Mouse (Mus musculus) heart, adult 11 months (tissue): ENCODE data around the gene Glrx5.

Source experiments
- DNase-seq: peaks from one replicate; pipeline ENCODE4 v3.0.0; 2022

Gene Glrx5

DNA sequence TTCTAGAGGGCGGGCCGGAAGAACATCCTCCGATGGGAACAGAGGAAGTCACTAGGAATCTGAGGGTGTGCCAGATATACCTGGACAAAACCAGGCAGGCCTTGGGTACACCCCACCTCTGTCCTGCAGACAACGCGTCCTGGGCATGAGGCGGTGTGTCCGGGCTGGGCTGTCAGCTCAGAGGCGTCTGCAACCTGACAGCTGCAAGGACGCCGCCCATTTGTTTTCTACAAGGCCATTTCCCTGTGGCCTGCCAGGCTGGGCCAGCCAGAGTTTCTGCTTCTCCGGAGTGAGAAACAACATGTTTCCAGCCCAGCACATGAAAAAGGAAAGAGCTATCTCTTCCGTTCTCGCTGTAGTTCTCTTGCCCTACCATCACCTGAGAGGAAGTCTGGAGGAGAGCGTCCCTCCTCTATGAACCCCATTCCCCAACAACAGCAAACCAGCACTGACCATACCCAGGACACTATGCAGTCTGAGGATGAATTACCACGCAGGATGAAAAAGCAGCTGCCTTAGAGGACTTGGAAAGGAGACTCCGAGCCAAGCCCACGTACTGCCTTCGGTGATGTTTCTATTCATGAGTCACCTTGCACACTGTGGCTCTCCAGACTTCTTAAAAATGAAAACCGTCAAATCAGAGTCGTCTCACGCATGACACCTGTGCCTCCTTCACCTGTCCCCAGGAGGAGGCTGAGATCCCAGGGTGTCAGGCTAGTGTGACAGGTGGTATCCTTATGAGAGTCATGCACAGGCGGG, 27.4 kb upstream of the Glrx5 start:
- no peak for DNase-seq

DNA sequence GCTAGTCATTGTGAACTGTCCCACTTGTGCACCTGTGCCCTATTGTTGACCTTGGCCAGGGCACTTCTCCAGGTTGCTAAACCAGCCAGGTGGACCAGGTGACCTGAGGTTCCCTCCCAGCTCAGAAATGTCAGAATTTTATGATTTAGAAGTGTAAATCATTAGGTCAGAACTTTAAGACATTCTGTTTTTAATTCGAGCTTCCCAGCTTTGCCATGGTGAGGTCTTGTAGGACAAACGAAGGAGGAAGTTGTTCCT, 26.8 kb upstream of the Glrx5 start:
- DNase-seq: no peak

DNA sequence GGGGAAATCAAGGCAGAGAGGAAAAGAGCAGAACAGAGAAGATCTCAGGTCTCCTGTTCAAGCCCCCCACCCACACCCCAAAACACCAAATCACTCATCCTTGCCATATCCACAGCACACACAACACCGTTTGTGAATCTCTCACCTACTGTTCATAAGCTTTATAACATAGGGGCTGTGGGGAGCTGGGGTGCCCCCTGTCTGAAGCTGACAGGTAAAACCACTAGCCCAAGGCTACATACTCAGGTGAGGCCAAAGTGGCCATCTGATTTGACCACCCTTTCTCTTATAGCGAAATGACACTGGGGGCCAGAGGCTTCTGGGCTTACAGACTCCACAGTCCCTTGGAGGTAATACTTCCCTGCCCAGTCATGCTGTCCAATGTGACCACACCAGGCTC, 24.3 kb upstream of the Glrx5 start:
- no peak for DNase-seq

DNA sequence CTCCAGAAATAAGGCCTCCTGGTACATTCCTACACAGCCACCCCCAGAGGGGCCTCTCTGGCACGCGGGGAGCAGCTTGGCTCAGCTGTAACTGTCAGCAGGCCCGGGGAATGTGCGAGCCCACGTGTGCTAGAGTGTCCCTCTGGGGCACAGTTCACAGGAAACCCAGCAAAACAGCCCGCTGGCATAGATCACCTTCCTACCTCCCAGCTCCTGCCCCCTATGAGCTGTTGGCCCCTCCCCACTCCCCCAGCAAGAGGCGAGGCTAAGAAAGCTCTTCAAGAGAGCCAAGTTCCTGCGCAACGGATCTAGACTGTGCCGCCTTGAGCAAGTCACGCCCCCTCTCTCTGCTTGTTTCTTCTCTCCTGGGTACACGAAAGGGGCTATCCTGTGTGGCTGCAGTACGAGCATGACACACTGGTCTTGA, 23.7 kb upstream of the Glrx5 start:
- DNase-seq: peak; percentile 98

DNA sequence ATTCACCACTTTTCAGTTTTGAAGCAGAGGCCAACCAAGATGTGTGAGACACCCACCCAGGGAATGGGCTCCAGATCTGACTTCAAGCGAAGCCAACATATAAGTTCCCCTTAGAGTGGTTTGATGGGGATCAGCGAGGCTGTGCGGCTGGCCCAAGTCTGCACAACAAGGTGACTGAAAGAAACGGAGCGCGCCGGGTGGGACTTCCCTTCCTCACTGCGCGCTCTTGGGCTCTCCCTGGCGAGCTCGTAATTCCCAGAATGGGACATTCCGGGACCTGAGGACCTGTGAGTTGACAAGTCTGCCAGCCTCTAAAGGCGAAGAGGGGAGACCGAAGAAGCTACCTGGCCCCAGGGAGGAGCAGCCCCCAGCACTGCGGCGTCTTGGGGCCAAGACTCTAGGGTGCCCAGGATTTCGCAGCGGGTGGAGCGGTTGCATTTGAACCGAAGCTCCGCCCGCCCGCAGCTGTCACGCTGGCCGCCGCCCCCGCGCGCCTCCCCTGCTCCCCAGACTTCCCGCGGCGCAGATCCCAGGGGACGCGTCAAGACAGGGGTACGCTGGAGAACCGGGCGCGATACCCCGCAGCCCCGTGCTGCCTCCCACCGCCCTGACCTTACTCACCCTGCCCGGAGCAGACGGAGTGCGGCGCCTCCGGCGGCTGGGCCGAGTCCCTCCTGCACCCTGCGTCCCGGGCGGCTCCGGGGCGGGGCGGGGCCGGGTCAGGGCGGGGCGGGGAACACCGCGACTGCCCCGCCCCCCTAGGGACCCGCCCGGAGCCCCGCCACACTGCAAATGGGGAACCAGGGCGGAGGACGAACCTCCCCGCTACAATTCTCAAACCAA, 22.9 kb upstream of the Glrx5 start, which contains the start of gene Syne3:
Gene Syne3 (minus strand): TSS at position 440 of the 843 bp plus-strand sequence.
- peak; percentile 99 for DNase-seq

DNA sequence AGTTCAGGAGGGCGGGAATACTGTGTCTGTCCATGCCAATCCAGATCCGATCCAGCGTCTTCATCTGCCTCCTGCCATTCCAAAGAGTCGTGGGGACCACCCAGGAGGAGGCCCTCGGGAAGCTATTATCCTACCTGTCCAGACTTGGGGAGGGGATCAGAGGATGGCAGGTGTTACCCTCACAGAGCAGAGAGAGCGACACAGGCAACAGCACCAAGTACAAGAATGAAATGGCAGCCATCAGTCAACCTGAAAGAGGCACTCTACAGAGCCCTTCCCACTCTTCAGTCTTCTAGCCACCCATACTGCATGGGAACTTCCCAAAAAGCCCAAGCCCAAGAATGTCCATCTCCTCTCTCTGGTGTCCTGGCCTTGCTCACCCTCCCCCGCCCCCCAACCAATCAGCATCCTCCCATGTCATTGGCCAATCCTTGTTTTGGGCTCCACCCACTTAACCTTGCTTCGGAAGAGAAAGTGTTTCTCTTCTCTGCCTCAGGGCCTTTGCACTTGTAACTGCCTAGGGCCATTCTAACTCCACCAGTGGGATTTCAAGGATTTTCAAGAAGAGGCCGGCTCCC, 22.2 kb upstream of the Glrx5 start:
- no peak for DNase-seq

DNA sequence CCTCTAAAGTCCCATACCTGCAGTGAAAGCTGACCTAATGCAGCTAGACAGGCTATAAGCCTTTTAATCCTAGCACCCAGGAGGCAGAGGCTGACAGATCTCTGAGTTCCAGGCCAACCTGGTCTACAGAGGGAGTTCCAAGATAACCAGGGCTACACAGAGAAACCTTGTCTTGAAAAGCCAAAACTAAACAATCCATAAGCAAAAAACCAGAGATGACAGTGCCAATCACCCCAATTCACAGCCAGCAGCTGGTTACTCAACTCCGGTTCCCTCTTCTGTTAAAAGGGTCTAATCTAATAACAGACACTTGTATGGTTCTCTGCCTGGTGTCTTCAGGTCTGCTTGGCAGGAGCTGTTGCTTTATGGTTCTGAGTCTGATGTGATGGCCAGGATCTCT, 20.9 kb upstream of the Glrx5 start:
- DNase-seq: no peak

DNA sequence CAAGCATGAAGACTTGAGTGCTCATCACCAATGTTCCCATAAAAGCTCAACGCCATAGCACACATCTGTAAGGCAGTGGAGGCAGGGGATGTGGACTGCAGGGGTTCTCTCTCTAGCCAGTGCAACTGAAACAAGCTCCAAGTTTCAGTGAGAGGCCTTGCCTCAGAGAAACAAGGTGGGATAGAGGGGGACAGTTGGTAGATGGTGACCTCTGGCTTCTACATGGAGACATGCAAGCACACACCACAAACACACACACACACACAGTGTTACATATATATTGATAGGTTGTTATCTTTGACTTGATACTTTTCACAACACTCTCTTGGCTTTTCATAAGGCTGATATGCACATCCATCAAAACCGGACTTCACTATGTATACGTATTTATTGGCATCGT, 20.2 kb upstream of the Glrx5 start:
- DNase-seq: no peak

DNA sequence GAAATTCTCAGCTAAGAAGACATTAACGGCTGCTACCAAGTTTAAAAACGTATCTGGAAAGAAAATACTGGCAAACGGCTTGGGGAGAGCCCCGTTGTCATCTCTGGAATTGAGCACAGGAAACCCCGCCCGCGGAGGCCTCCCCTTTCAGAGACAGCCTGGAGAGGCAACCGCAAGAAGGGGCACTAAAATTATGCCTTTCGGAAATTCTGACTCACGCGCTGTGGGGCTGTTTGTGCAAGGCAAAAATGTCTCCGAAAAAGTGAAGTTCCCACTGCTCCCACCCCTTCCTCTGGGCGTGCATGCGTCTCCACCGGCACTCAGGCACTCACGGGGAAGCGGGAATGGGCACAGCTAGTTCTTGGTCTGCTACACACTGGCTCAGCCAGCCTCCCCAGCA, 19.4 kb upstream of the Glrx5 start:
- peak; percentile 99 for DNase-seq

DNA sequence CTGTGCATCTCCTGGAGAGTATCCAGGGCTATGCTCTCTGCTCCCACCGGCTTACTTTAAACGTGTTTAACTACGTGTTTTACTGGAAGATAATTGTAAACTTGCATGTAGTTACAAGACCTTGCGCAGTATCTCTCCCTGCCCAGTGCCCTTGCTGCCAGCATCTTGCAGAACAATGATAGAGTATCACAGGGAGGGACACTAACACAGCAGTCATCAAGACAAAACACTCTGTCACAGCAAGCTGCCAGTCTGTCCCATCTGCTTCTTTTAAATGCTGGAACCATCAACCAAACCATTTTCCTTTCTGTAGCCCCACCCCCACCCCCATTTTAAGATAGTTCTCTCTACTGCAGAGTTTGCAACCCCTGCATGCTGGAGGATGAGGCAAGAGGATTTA, 16.3 kb upstream of the Glrx5 start:
- DNase-seq: no peak

DNA sequence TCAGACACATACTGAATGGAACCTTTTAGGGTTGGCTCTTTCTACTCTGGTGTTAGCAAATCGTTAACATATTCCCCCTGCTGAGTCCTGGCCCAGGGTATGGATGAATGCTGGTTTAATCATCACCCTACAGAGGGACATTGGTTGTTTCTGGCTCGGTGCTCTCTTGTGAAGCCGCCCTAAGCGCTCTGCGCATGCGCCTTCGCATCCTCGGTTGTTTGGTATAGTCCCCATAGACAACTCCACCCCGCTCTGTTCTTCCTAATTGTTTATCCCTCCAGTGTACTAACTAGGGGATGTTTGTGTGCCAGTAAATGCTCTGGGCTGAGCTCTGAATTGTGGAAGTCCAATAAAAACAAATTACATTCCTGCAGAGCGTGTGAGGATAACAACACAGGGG, 15.8 kb upstream of the Glrx5 start:
- DNase-seq: no peak

DNA sequence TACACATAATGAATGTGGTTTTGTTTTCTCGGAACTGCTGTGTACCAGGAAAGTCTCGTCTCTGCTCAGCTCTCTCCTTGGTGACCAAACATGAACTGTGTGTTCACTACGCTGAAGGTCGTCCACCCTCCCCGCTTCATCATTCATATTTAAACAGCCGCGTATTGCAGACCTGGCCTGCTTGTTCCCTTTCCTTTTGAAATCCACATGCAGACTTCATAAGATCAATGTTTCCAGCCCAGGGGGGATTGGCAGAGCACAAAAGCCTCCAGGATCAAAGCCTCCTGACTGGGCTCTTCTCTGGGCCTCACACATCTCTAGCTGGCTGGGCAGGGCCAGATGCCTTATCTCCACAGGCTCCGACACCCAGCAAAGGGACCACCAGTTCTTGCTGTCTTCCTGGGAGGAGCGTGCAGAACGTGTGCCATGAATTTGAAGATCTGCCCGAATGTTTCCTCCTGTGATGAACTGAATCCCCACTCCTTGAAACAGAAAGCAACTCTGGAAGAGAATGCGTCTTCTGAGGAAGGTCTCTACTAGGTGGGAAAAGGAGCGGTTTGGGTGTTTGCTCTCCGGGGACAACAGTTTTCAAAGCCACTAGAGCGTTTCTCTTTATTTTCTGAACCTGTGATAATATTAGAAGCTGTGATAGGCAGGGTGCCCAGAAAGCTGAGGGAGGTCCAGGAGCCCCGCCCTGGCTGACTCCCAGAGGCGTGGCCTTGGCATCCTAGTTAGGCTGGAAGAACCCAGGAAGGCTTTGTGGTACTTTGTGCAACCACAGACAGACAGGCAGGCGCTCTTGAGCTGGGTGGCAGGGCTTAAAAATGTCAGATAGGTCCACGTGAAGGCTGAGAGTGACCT, 12.9 kb upstream of the Glrx5 start:
- peak; percentile 98 for DNase-seq

DNA sequence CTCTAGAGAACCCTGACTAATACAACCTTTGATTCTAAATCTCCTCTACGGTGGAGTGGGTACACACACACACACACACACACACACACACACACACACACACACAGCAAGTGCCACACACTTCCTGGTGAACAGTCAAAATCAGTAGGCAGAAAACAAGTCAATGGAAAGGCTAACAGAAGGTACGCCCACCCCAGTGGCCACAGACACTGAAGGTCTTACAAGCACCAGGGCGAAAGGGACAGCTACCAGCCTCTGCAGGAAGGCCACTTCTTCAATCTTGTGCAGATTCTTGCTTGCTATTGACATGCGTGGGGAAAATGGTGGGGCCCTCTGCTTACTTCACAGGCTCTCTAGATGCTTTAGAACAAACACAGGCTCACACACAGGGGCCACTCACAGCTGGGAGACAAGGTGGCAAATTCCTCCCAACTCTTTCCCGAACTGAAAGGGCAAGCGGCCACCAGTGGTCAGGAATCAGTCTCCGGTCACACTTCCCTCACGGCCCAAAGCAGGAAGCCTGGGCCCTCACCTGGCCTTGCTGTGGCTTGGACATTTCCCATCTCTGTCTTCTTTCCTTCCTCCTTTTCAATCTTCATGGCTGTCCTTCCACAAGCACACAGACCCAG, 10.9 kb upstream of the Glrx5 start:
- peak; percentile 91 for DNase-seq

DNA sequence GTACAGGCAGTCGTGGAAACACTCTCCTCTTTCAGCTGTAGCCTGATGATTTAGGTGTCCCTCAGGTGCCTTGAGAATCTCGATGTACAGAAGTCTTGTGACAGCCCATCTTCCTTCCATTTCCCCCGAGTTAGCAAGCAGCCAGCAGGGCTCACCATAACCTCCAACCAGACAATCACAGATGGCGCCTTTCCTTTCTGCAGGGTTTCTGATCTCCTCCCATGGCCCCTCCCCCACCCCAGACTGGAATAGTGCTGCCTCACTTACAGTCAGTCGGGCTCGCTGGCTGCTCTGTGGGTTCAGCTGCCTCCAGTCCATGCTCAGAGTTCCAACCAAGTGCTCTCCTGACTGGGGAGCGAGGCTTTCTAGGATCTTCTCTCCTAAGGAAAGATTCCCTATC, 10.3 kb upstream of the Glrx5 start:
- no peak for DNase-seq

DNA sequence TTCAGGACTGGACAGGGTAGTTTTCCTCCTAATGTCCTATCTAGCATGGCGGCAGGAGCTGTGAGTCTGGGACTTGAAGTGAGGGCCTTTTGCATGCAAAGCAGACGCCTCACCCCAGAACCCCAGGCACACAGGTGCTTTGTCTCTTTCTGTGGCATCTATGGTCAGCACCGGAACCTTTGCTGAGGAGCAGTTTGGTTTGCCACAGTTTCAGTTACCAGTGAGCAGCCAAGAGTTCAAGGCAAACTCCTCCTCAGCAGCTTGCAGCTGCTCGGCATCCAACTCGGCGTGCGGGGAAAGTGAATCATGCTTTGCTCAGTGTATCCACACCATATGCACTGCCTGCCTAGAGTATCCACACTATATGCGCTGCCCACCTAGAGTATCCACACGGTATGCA, 9.7 kb upstream of the Glrx5 start:
- DNase-seq: no peak

DNA sequence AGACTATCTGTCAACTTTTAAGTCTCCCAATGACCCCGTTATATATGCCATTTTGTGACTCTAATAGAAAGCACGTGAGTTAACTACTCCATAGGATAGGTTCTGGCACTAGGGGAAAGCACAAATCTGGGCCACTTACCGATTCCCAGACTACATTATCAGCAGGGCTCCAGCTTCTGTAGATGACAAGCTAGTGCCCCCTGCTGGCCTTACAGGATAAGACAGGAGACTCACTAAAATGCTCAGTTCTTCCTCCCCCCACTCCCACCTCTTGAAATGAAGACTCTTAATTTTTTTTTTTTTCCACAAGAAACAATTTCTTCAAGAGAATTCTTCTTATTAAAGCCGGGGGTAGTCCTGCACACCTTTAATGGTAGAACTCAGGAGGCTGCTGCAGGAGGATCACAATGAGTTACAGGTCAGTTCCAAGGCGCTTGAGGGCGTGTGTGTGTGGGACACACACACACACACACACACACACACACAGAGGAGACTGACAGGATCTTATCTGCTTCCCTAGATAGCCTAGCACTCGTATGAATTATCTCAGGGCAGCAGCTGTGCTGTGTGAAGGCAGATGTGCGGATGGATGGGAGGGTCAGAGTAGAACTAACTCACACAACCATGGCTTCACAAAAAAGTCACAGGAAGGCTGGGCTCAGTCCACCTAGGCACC, 7.1 kb upstream of the Glrx5 start:
- peak; percentile 94 for DNase-seq

DNA sequence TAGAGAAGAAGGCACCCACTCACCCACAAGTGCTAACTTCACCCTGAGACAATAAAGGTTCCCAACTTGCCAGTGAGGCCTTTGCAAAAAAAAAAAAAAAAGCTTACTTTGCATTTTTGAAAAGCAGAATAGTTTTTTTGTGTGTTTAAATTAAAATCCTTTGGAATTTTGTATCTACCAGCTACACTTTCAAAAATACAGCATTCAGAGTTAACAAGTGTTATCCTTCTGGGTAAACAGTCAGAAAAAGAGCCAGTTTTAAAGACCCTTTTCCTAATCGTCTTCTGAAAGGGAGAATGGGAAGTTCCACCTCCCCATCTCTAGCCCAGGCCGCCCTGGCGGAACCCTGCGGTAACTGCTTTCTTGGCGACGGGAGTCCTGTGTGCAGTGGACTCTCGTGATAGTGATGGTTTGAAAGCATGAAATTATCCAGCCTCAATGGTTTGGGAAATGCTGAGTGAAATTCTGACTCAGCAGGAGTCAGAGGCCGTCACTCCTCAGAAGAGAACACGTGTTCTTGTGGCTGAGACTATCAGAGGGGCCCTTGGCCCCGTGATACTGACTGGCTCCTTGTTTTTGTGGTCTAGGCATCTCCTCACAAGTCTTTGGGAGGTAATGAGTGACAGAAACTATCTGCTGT, 6.4 kb upstream of the Glrx5 start:
- no peak for DNase-seq

DNA sequence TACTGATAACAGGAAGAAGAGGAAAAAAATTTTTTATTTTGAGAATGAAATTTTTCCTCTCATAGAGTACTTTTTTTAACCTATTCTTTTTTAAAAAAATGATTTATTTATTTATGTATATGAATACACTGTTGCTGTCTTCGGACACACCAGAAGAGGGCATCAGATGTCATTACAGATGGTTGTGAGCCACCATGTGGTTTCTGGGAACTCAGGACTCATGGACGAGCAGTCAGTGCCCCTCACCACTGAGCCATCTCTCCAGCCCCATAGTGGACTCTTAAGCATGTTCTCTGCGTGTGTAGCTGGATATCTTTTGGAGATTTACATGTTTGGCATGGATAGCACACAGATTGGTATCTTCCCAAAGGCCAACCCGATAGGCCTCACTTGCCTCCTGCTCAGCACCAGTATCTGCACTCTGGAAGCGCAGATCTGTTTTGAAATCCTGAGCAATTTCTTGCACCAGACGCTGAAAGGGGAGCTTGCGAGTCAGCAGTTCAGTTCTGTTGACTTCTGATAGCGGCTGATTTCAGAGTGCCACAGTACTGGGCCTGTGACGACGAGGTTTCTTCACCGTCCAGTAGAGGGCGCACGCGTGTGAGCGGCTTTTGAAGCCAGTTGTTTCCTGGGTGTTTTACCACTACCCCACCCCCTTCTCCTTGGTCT, 5.0 kb upstream of the Glrx5 start:
- peak; percentile 98 for DNase-seq

DNA sequence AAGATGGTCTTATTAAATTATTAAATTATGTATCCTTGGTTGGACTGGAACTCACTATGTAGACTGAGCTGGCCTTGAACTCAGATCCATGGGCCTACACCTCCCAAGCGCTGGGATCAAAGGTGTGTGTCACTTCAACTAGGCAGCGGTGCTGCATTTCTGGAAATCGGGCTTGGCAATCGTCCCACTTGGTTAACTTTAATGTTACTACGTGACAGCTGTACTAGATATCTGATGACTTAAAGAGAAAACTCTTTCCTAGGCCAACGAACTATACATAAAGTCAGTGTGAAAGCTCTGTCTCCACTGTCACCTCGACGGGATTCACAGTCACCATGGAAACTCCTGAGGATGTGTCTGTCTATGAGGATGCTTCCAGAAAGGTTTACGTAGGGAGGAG, 2.6 kb upstream of the Glrx5 start:
- no peak for DNase-seq

DNA sequence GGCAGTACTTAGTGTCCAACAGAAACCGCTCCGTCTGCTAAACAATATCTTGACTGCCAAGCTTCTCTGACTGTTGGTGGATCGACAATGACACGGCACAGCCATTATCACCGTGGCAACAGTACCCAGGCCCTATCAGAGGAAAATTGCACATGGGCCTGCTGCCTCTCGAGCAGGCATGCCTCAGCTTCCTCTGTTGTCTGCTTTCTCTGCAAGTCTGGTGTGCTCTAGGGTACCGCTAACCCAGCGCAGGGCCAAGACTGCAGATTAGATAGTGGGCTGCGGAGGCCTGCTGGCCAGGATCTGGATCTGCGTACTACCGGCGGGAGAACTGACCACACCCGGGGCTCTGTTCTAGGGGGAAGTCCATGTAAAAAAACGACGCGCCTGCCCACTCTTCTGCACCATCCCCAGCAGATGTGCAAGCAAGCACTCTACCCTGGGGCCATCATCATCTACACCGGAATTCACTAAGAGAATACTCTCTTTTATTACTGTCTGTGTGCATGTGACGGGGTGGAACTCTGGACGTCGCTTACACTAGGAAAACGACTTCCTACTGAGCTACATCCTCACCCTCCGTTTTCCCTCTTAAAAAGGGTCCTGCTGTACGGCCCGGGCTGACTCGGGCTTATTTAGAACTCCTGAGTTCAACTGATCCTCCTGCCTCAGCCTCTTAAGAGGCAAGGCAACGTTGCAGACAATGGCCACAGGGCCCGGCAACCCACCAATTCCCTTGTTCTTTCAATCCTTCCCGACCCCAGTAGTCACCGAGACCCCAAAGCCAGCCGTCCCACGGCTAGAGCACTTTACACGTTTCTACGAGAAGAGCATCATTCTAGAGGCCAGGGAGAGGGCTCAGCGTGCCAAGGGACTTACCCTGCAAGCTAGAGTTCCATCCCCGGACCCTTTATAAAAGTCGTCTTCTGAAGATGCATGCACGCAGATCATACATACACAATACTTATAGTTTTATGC, 1.1 kb upstream of the Glrx5 start:
- DNase-seq: peak; percentile 93
